8 mouse cellular contexts compared by ENCODE assay signal in genomic region chr4:128855613-128856040, GRCm38 (mm10). TPM values are rescaled to one million over a fixed set of nuclear protein-coding genes. Genes with fewer than 3 reads are reported as not detected.
A peak's percentile ranks its signal among the peaks of the same experiment; 100 is the strongest.
DNase-seq lines count a peak whose midpoint lies in the region; ATAC-seq and TF ChIP-seq lines count a peak whose summit lies in the region.

No protein-coding gene starts in this region.

- no peak for TF ChIP-seq POLR2A in lung, adult 2 months (IDR thresholded peaks at IDR 0.05; ENCODE audit: borderline replicate concordance, extremely low read depth, low read depth, low read length)

- no peaks in the 10 kb centered on the region for H3K36me3 ChIP-seq in intestine, embryonic 14.5 days (ENCODE audit: control insufficient read depth, insufficient read depth, low read length)

- 0 out of 2 replicates have a peak, but pooled peaks cover 3% of the 10 kb centered on the region for H3K9me3 ChIP-seq in intestine, embryonic 14.5 days (ENCODE audit: control insufficient read depth, low read length)

- H3K4me3 ChIP-seq in intestine, embryonic 14.5 days (ENCODE audit: low read depth, low read length): no peak overlapping the region
- H3K4me3 ChIP-seq in lung, adult 2 months (replicated peaks; ENCODE audit: extremely low read depth, low read depth, low read length): no peak overlapping the region
- H3K4me3 ChIP-seq in layer of hippocampus, adult 2 months: no peak overlapping the region

- H3K9ac ChIP-seq in intestine, embryonic 14.5 days (ENCODE audit: low read length): no peak overlapping the region

- peak; percentile 75 for DNase-seq in Muller cell, postnatal 12 days (ENCODE audit: inconsistent ontology term)
- DNase-seq in c-Kit-positive CD71-positive TER-119-positive erythroid progenitor cells, embryonic 14.5 days (ENCODE audit: low spot score): peak; percentile 74
- no peak for DNase-seq in intestine, embryonic 14.5 days (ENCODE audit: low spot score)
- DNase-seq in lung, adult 2 months: peak; percentile 78
- DNase-seq in urinary bladder, adult 2 months (ENCODE audit: low spot score): peak; percentile 69
- DNase-seq in layer of hippocampus, adult 18-20 months (ENCODE audit: low spot score in 2 of 2): no peak
- no peak for DNase-seq in B cell, adult 2 months
- no peak for DNase-seq in layer of hippocampus, adult 2 months (ENCODE audit: low spot score in 2 of 2)

- H3K4me1 ChIP-seq in intestine, embryonic 14.5 days (replicated peaks; ENCODE audit: control insufficient read depth, insufficient read depth, low read length): no peaks in the 10 kb centered on the region
- no peaks in the 10 kb centered on the region for H3K4me1 ChIP-seq in lung, adult 2 months (ENCODE audit: control insufficient read depth, insufficient read depth, low read length)

- no peak overlapping the region for H3K4me2 ChIP-seq in intestine, embryonic 14.5 days (ENCODE audit: low read length)

- 72% methylated on average over 4 of the region's 4 CpGs for WGBS in intestine, embryonic 14.5 days
- 34% methylated on average over 4 of the region's 4 CpGs for WGBS in lung, adult 2 months

- H3K27ac ChIP-seq in intestine, embryonic 14.5 days (ENCODE audit: low read depth): no peak overlapping the region
- H3K27ac ChIP-seq in layer of hippocampus, adult 2 months: no peak overlapping the region

- H3K27me3 ChIP-seq in intestine, embryonic 14.5 days (replicated peaks; ENCODE audit: control insufficient read depth, insufficient read depth, low read length): no peaks in the 10 kb centered on the region

- no peak for TF ChIP-seq CTCF in lung, adult 2 months (IDR thresholded peaks at IDR 0.05; ENCODE audit: insufficient read depth, low read length)
- no peak for TF ChIP-seq CTCF in layer of hippocampus, adult 2 months (conservative IDR thresholded peaks at IDR 0.05)

- ATAC-seq in intestine, embryonic 14.5 days (replicated peaks; ENCODE audit: low FRiP score, low TSS enrichment, low read depth): peak; percentile 49

RNA-seq across cellular contexts. Expression of gene Trim62, which starts 27.8 kb away (rescaled TPM):
- polyA plus RNA-seq in intestine, embryonic 14.5 days (2014; fragmentation: Nextera tagmentation; extraction: Ambion mirVana): 6.5 and 6.6 TPM in 2 replicates
- 18.6 and 19.7 TPM in 2 replicates for polyA plus RNA-seq in lung, adult 2 months (2012; rRNA removed)
- 23.4 and 30.0 TPM in 2 replicates for polyA plus RNA-seq in urinary bladder, adult 2 months (2012; rRNA removed)
- total RNA-seq in layer of hippocampus, adult 18-20 months (2021): 10 to 100 TPM; 14.8 to 15.6 TPM
- total RNA-seq in layer of hippocampus, adult 2 months (2021): 10 to 100 TPM; 13.0 to 14.2 TPM

RNA-seq across cellular contexts. Expression of gene Zfp362, which starts 49.8 kb away (rescaled TPM):
- polyA plus RNA-seq in intestine, embryonic 14.5 days (2014; fragmentation: Nextera tagmentation; extraction: Ambion mirVana): 30.5 and 31.3 TPM in 2 replicates
- 43.8 and 48.8 TPM in 2 replicates for polyA plus RNA-seq in lung, adult 2 months (2012; rRNA removed)
- 14.0 and 24.4 TPM in 2 replicates for polyA plus RNA-seq in urinary bladder, adult 2 months (2012; rRNA removed)
- total RNA-seq in layer of hippocampus, adult 18-20 months (2021): 10 to 100 TPM; 24.3 to 25.4 TPM
- total RNA-seq in layer of hippocampus, adult 2 months (2021): 10 to 100 TPM; 25.8 to 26.8 TPM

Comparison
In these comparisons a context has a peak if more than half of its experiments do, and no peak if none do; other contexts are left out.
1. DNase-seq: peak in Muller cell, postnatal 12 days (single experiment), c-Kit-positive CD71-positive TER-119-positive erythroid progenitor cells, embryonic 14.5 days (single experiment), lung, adult 2 months (single experiment) and urinary bladder, adult 2 months (single experiment); none in intestine, embryonic 14.5 days (single experiment), layer of hippocampus, adult 18-20 months (0 of 2), B cell, adult 2 months (0 of 2) and layer of hippocampus, adult 2 months (0 of 2).